Mouse (Mus musculus): Measurements from ENCODE around the gene Sirt2.

Gene Sirt2

GRCm38 (mm10) chr7:28816201-28816600 lies 49.7 kb downstream of the Sirt2 start:
- no peak for DNase-seq (ENCODE audit: low read depth, low spot score)

DNA sequence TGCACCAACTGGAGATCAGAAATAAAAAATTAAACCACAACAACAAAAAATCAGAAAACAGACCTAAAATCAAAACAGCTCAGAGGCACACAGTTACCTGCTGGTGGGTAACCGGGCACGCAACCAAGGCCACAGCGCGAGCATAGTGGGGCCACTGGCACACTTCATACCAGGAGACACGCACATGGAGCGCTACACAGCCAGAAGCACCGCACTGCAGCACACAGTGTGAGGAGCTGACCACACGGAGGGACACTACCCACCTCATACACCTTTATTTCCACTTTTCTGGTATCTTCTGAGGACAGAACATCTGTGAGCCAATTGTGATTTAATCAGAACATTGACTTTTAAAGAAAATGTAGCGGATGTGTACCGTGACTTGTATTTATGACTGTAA lies 50.4 kb downstream of the Sirt2 start:
- no peak for DNase-seq (ENCODE audit: low read depth, low spot score)

GRCm38 (mm10) chr7:28817524-28817923 lies 51.0 kb downstream of the Sirt2 start:
- no peak for DNase-seq (ENCODE audit: low read depth, low spot score)

- DNase-seq (ENCODE audit: low read depth, low spot score): no peak
These were observed 51.4 kb downstream of the Sirt2 start for GRCm38 (mm10) chr7:28817957-28818356.

GRCm38 (mm10) chr7:28818436-28818835 lies 51.9 kb downstream of the Sirt2 start:
- DNase-seq (ENCODE audit: low read depth, low spot score): no peak

DNA sequence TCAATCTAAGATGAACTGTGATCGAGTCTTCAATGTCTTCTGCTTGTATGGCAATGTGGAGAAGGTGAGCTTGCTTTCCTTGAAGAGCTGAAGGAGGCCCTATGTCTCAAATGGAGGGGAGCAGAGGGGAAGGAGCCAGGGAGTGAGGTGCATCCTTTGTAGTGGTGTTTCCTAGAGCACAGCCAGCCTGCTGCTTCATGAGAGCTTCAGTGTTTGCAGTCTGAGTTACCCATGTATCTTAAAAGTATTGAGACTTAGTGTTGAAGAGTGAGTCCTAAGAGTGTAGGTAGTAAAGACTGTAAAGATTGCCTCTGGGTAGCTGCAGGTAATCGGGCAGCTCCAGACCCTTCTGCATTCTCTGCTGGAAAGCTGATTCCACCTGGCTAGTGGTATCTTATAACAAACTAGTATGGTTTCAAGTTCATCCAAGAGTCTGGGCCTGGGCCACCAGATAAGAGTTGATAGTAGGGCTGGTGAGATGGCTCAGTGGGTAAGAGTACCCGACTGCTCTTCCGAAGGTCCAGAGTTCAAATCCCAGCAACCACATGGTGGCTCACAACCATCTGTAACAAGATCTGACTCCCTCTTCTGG lies 52.4 kb downstream of the Sirt2 start:
- no peak for DNase-seq (ENCODE audit: low read depth, low spot score)

DNA sequence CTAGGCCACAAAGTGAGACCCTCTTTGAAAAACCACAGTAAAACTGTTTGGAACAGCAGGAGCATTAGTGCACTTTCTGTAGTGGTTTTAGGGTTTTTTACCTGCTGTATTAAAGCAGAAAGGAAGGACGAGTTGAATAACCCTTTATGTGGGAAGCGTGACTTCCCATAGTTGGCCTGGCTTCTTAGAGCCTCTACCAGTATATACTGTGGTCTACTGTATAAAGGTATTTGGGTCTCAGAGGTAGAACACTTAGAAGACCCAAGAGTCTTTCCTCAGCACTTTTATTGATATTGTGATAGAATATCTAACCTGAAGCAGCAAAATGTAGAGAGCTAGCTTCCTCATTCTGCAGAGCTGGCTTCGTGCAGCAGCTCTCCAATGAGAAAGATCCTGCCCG lies 53.0 kb downstream of the Sirt2 start:
- no peak for DNase-seq (ENCODE audit: low read depth, low spot score)

GRCm38 (mm10) chr7:28820358-28821260 lies 54.1 kb downstream of the Sirt2 start:
- DNase-seq (ENCODE audit: low read depth, low spot score): no peak

DNA sequence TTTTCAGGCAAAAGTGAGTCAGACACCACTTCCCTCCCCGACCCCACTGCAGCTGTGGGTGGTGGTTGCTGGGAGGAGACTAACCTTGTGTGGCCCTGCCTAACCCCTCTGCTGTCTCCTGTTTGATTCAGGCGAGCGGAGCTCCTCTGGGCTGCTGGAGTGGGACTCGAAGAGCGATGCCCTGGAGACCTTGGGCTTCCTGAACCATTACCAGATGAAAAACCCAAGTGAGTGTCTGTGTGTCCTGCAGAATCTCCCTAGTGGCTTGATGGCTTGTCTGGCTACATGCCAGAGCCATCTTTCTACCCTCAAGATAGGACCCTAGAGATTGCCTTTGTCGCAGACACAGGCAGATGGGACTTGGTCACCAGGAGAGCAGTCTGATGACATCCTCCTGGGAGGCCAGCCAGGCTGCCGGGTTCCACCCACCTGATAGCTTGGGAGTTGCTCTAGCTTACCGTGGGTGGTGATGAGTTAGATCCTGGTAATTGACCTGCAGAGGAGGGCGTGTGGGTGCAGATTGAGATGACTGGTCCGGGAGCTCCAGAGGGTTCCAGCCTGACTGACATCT lies 54.8 kb downstream of the Sirt2 start:
- no peak for DNase-seq (ENCODE audit: low read depth, low spot score)

- DNase-seq (ENCODE audit: low read depth, low spot score): no peak
These were observed 56.0 kb downstream of the Sirt2 start for GRCm38 (mm10) chr7:28822556-28822955.

DNA sequence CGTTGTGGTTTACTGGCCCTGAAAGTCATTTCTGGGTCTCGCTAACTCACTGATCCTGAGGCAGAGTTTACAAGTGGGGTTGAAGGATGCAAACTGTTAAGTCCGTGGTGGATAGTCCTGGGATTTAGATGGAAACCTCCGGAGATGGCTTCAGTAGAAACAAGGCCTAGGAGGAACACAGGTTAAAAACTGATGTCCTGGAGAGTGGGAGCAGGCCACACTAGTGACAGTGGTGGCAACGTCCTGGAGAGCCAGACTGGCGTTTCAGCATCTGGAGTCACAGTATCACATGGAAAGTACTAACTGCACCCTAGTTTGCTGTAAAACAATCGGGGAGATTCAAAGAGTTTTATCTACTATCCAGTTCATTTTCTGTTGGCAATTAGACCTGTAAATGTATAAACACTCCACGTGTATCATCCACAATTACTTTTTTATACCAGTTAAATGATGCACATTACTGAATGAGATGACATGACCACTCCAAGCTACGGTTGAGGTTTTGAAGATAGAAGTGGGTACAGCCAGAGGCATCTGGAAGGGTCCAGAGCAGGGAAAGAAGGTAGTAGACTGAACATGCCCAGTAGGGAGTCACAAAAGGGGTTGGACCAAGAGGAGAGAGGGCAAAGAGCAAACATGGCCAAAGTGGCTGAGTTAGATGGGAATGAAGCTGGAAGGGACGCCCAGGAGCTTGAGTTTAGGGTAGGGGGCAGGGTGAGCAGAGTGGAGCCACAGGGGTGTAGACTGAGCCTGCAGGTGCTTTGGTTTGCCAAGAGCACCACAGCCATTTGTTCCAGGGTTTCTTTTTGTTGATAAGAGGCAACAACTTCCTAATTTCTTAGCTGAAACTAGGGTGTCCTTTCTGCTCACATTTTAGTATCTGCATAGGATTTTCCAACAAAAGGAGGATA lies 56.7 kb downstream of the Sirt2 start:
- no peak for DNase-seq (ENCODE audit: low read depth, low spot score)

DNA sequence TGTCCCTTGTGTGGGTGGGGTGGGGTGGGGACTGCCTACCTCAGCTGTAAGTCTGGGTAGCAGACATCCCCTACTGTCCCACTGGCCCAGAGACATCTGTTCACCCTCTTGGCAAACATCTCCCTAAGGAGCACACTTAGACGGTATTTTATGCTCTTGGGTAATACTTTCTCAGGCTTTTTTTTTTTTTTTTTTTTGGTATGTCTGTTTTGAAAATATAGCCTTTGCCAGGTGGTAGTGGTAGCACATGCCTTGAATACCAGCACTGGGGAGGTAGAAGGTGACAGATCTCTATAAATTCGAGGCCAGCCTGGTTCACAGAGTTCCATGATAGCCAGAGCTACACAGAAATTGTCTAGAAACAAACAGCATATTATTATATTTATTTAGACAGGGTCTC lies 57.4 kb downstream of the Sirt2 start:
- DNase-seq (ENCODE audit: low read depth, low spot score): no peak

GRCm38 (mm10) chr7:28824941-28825685 lies 58.6 kb downstream of the Sirt2 start, which contains the start of gene Ech1:
TSS of gene Ech1 (plus strand) at chr7:28825217.
- DNase-seq (ENCODE audit: low read depth, low spot score): peak; percentile 92

DNA sequence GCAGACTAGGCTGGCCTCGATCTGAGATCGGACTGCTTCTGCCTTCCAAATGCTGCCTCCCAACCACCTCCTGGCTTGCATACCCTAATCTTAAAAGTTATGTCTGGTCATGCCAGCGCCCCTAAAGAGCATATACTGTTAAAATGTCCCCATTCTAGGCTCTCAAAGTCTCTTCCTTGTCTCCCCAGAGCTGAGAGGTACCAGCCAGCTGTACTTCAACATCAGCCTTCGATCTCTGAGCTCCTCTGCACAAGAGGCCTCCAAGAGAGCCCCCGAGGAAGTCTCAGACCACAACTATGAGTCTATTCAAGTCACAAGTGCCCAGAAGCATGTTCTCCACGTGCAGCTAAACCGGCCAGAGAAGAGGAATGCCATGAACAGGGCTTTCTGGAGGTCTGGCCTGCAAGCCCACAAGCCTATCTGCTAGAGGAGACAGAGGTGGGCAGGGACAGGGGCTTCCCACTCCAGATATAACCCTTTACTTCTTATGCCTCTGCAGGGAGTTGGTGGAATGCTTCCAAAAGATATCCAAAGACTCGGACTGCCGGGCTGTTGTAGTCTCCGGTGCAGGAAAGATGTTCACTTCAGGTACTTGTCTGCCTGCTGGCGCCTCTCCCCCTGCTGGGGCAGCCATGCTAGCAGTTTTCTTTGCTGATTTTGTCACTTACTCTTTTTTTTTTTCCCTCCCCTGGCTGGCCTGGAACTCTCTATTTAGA lies 59.3 kb downstream of the Sirt2 start:
- DNase-seq (ENCODE audit: low read depth, low spot score): no peak

DNA sequence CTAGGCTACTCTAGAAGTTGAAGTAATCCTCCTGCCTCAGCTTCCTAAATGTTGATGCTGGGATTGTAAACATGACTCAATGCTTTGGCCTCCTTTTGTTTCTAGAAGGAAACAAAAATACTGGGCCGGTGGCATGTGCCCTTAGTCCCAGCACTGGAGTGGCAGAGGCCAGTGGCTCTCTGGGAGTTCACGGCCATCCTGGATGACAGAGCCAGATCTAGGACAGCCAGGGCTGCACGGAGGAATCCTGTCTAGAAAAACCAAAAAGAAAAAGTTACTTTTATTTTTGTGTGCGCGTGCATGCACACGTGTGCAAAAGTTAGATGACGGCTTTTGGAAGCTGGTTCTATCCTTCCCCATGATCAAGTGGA lies 59.9 kb downstream of the Sirt2 start:
- DNase-seq (ENCODE audit: low read depth, low spot score): no peak

- no peak for DNase-seq (ENCODE audit: low read depth, low spot score)
These were observed 60.8 kb downstream of the Sirt2 start for GRCm38 (mm10) chr7:28827338-28827737.

GRCm38 (mm10) chr7:28829821-28830220 lies 63.3 kb downstream of the Sirt2 start:
- DNase-seq (ENCODE audit: low read depth, low spot score): no peak

- DNase-seq (ENCODE audit: low read depth, low spot score): no peak
These were observed 64.4 kb downstream of the Sirt2 start for GRCm38 (mm10) chr7:28830981-28831380.

DNA sequence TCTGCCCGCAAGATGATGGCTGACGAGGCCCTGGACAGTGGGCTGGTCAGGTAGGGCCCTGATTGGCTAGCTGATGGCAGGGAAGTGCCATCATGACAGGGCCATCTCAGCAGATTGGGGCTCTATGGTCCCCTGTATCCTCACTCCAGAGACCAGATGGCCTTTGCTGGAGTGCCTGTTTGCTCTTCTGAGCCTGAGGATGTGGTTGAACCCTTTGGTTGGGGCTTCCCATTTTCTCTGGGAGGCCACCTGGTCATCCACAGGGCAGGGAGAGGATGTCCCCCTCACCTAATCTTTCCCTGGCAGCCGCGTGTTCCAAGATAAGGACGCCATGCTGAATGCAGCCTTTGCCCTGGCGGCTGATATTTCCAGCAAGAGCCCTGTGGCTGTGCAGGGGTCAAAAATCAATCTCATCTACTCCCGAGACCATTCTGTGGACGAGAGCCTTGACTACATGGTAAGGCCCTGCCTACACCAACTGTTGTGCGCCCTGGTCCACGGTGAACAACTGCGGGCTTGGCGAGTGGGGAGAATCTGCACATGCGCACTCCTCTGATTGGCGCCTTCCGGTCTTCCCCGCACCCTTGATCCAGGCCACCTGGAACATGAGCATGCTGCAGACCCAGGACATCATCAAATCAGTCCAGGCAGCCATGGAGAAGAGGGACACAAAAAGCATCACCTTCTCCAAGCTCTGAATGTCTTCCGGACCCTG lies 65.0 kb downstream of the Sirt2 start:
- no peak for DNase-seq (ENCODE audit: low read depth, low spot score)

- no peak for DNase-seq (ENCODE audit: low read depth, low spot score)
These were observed 65.6 kb downstream of the Sirt2 start for GRCm38 (mm10) chr7:28832137-28832536.

Data from forelimb bud, embryonic 11.5 days (tissue).